Mouse (Mus musculus) spleen, postnatal 36 days (tissue): ENCODE measurements around the gene Ggnbp2.

Experiments
- DNase-seq, 2 experiments: peaks; one replicate each; pipeline ENCODE4 v3.0.0; 2022; ENCODE audit warnings: low spot score in 2 of 2, mixed read lengths in 1 of 2

Ggnbp2 gene

DNA sequence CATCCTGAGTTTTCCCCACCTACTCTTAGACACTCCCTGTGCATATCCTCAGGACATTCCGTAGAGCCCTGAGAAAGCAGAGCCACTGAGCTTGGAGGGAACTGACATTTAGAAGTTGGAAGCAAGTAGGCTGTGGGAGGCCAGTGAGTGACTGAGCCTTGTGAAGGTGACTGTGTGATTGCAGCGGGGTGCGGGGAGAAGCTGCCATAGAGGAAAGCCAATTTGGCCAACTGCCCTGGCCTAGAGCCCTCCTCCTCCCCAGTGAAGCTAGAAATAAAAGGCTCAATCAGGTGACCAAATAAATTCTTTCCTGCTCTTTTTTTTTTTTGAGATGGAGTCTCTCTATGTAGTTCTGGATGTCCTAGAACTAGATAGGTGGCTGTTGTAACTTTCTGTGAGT, 44.4 kb downstream of the Ggnbp2 start:
- DNase-seq = no peak

- no peak for DNase-seq
These were observed 45.3 kb downstream of the Ggnbp2 start for GRCm38 (mm10) chr11:84825261-84825807.

DNA sequence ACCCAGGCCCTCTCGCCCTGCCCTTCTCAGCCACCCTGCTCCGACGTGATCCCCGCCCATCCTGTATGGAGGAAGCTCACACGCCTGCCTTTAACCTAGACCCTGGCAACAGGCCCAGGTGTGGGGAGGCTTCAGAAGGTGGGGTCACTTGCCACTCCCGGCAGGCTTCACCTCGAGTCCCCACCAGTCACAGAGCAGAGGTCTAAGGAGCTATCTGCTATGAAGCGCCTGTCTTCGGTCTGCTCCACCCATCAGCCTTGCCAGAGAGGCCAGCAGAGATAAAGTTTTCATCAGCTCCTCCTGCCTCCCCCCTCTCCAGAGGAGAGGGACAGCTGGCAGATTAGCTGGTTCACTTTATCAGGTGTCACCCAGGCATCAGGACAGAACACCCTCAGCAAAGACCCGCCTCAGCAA, 47.1 kb downstream of the Ggnbp2 start:
- DNase-seq = peak; percentile 77 to 89

- DNase-seq = peak in 1 of 2 experiments; percentile 54
These were observed 48.1 kb downstream of the Ggnbp2 start for GRCm38 (mm10) chr11:84822487-84822886.

GRCm38 (mm10) chr11:84821131-84821770, 49.4 kb downstream of the Ggnbp2 start:
- no peak for DNase-seq

DNA sequence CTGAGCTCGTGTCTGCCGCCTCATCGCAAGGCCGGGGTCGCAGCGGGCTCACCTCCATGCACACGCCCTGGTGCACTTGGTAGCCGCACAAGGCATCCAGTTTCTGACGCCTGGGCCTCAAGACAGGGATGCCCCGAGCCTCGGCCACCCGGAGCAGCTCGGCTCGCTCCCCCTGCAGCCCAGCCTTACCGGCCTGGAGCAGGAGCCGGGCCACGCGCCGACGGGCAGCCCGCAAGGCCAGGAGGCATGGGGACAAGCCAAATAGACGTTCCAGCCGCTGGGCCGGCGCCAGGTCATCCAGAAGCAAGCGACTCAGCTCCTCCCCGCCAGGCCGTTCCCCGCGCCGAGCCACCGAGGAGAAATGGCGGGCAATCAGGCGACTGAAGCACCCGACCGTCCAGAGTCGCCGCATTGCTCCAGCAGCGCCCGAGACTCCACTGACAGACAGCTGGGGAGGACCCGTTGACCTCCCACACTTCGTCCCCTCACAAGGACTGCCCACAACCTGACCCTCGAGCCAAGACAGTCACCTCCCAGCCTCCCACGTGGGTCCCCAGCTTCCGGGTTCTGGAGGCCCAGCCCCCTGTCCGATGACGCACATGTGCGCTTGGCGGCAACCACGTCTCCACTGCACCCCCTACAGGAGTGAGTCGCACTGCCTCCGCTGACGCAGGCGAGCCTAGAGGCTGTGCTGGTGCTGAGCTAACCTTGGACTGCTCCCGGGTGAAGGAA, 51.5 kb downstream of the Ggnbp2 start, which contains the start of gene Mrm1:
Gene Mrm1 (minus strand): TSS at position 555 of the 732 bp plus-strand sequence.
- peak; percentile 95 for DNase-seq

DNA sequence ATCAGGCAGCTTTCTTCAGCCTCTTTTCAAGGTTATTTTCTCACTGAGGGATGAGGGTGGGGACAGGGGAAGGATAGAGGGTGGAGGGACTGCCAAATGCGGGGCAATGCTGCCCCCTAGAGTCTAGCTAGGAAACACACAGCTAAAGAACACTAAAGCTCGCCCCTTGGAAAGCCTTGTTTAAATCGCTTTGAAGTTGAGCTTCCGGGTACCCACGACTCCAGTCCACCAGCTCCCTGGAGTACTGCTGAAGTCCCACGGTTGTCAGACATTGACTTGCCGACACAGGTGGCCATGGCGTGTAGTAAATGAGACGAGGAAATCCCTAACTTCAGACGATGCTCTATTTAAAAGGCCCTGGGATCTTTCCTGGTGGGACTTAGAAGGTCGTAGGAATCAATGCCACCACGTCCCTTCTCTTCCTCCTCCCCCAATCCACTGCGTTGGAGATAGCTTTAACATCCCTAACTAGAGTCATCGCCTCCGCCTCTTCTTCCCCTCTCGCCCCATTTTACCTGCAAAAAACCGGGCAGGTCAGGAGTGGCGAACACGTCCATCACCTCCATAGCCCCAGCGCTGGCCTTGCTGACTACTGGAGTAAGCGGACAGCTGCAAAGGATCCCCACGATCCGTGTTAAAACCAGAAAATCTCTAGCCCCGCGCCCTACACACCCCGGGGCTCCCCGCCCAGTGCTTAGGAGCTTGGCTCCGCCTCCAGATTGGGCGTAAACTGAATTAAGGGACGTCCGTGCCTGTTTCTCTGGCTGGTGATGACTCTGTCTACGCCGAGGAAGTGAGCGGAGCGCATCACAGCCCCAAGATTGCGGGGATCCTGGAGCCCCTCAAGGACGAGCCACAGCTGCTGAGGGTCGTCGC, 52.3 kb downstream of the Ggnbp2 start:
- DNase-seq = peak; percentile 87 to 90

- DNase-seq = no peak
These were observed 53.3 kb downstream of the Ggnbp2 start for GRCm38 (mm10) chr11:84817362-84817761.

DNA sequence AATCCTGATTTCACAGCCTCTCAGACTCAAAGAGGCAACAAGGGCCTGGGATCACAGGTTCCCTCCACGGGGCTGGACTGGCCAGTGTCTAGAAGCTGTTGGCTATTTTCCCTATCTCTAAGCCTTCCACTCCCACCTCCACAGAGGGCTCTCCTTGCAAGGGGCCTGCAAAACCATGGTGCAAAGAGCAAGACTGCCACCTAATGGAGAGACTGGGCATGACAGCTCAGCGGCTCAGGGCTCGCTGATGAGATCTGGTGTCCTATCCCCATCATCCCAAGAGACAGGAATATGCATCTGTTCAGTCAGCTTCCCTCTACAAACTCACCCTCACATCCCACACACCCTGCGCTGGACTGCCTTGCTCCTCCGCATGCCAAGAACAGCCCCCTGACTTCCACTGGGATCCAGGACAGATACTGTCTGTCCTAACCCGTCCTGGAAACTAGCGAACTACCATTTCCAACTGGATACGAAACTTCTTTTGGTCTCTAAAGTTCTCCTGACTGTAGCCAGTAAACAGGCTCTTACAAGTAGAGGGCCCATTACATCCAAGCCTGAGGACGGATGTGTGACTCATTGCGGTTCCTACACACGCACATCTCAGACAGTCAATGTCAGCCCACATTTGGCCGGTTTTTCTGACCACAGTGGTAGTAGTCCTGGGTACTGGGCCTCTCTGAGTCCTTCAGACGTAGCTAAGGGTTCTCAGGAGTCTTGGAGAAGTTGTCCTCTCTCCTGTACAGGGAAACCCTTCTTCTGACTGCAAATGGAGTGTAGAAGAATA, 56.7 kb downstream of the Ggnbp2 start:
- DNase-seq = peak; percentile 38 to 46

DNA sequence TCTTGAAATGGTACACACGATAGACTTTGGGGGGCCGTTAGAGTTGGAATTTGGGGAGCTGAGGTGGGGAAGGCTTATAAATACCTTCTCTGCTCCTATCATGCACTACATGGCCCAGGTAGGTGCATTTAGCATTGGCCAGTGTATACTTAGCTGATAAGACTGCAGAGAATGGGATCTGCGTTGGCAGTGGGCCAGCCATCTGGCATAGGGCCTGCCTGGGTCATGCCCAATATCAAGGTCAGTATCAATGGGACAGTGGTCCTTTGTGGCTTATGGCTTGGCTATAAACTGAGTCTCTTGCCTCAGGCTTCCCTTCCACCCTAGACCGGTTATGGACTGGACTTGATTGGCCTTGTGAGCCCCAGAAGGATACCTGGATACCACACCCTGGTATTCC, 66.2 kb downstream of the Ggnbp2 start:
- DNase-seq = no peak

DNA sequence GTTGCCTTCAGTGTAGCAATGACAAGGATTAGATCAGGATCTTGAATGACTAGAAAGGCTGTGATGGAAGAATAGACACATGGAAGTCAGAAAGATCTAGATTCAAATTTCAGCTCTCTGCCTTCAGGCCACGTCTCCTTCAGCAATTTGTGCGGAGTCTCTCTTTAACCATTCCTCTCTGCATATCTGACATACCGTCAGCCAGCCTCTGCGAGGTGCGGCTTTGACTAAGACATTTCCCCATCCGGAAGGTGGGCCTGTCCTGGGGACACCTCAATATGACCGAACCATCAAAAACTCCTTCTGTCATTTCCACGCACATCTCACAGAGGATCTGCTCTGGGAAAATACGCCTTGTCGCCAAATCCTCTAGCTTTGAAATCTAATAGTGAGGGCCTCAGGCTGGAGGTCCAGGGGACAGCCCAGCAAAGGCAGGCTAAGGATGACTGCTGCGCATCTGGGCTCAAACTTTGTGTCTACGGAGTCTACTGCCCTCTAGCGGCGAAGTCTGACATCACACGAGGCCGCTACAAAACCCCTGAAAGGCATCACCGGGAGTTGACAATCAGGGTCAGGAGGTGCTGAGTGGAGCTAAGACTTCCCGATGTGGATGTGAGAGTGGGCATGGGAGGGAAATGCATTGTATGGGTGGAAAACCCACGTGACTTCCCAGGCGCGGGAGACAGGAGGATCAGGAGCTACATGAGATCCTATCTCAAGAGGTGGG, 72.8 kb downstream of the Ggnbp2 start:
- peak; percentile 25 to 39 for DNase-seq

- DNase-seq = no peak
These were observed 73.6 kb downstream of the Ggnbp2 start for GRCm38 (mm10) chr11:84797026-84797425.

DNA sequence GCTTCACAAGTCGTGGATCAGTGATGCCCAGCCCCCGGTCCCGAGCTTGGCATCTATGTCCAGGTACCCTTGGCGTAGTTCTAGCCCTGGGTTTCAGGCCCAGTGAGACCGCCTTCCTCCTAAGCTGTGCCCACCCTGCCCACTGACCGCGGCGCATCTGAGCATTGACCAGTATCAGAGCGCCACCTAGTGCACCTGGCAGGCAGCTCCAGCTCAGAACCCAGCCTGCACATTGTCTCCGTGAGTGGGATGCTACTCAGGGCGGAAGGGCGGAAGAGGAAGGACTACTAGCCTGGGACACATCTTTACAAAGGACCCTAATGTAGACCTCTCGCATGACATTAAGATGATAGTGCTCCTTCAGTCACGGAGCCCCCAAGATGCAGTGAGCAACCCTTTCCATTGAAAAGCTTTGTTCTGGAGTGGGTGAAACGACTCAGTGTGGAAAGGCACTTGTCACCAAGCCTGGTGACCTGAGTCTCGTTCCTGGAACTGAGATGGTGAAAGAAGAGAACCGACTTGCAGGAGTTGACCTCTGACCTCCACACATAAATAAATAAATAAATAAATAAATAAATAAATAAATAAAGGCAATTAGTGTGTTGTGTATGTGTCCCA, 76.0 kb downstream of the Ggnbp2 start:
- DNase-seq = peak; percentile 21 to 30

GRCm38 (mm10) chr11:84793545-84793944, 77.1 kb downstream of the Ggnbp2 start:
- no peak for DNase-seq

GRCm38 (mm10) chr11:84790383-84790782, 80.2 kb downstream of the Ggnbp2 start:
- DNase-seq = no peak
